Mouse (Mus musculus) adrenal gland, adult (tissue): ENCODE measurements around the gene Pcbd2.

ENCODE experiments used
- DNase-seq, 2 experiments: peaks; one replicate each; pipeline ENCODE4 v3.0.0; 2022 to 2023; ENCODE audit warnings: low spot score in 1 of 2; ENCODE audit not compliant: inconsistent age in 2 of 2

The Pcbd2 gene

DNA sequence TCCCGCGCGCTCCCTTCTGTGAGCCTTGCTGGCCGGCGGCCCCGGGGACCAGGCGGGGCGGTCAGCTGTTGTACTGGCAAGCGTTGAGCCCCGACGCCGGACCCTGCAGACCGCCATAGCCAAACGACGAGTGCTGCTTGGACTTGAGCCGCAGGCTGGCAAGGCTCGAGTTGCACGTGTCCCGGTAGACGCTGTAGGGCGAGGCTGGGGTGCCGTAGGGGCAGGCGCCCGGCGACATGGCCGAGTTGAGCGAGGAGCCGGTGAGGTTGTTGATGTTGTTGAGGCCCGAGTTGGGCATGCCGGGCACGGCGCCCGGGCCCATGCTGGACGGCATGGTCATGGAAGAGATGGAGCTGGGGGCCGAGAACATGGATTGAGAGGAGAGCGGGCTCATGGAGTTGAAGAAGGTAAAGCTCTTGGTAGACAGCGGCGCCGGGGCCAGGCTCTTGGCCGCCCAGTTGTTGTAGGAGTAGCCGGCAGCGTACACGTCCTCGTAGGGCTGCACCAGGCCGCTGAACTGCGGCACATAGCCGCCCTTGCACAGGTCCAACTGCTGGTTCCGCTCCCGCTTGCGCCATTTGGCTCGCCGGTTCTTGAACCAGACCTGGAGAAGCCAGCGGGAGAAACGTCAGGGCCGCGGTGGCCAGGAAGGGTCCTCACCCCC, 99.0 kb downstream of the Pcbd2 start:
- peak in 1 of 2 experiments; percentile 60 for DNase-seq
